ENCODE assay signal across 34 mouse cellular contexts in genomic region chr10:12808467-12808866, GRCm38 (mm10).
DNase-seq lines count a peak whose midpoint lies in the region; ATAC-seq lines count a peak whose summit lies in the region.
"Had no signal": no experiment of that assay in that cellular context is flagged by ENCODE, and none has a peak within 500 bp of the region (broad histone marks: within the 10 kb centered on the region; RNA-seq: fewer than 3 reads in every experiment).

No protein-coding gene starts in this region.

- no peak for DNase-seq in kidney, postnatal 4 days
- no peak for DNase-seq in limb, embryonic 11.5 days (ENCODE audit: low spot score)
- no peak for DNase-seq in left cerebral cortex, postnatal 25 days (ENCODE audit: low spot score in 2 of 2)
- no peak for DNase-seq in thymus, postnatal 14 days
- no peak for DNase-seq in heart, adult 18-20 months
- DNase-seq: adrenal gland, postnatal 14 days; cerebellum, adult 11-12 months; cerebellum, adult 9-11 months; embryo, embryonic 11 days; gastrocnemius, postnatal 10 days; heart, postnatal 10 days; kidney, adult 2 months; kidney, postnatal 14 days; left cerebral cortex, postnatal 4 days; liver, embryonic 13.5 days; lung, adult 18-20 months; lung, postnatal 10 days; right cerebral cortex, postnatal 4 days; thymus, adult 18-20 months; thymus, postnatal 36 days had no signal

- intact Hi-C loops in left cerebral cortex, postnatal 25 days (cut with DNase I), result no loop called here

- no peak overlapping the region for H3K4me2 ChIP-seq in kidney, embryonic 16.5 days (replicated peaks; ENCODE audit: low read depth, low read length)
- H3K4me2 ChIP-seq in embryonic facial prominence, embryonic 13.5 days, result no peak overlapping the region
- no peak overlapping the region for H3K4me2 ChIP-seq in limb, embryonic 11.5 days (ENCODE audit: low read depth, severe bottlenecking)
- H3K4me2 ChIP-seq: forebrain, embryonic 15.5 days; heart, embryonic 13.5 days; hindbrain, embryonic 15.5 days; liver, embryonic 13.5 days; midbrain, embryonic 13.5 days; neural tube, embryonic 13.5 days had no signal

- no peaks in the 10 kb centered on the region for H3K36me3 ChIP-seq in kidney, embryonic 16.5 days (ENCODE audit: insufficient read depth, low read length)
- no peaks in the 10 kb centered on the region for H3K36me3 ChIP-seq in embryonic facial prominence, embryonic 13.5 days
- no peaks in the 10 kb centered on the region for H3K36me3 ChIP-seq in limb, embryonic 11.5 days (ENCODE audit: control insufficient read depth, insufficient read depth, low read length)
- H3K36me3 ChIP-seq: forebrain, embryonic 10.5 days; forebrain, embryonic 15.5 days; heart, embryonic 13.5 days; hindbrain, embryonic 10.5 days; hindbrain, embryonic 15.5 days; liver, embryonic 13.5 days; midbrain, embryonic 13.5 days; neural tube, embryonic 13.5 days had no signal

- ATAC-seq in kidney, embryonic 16.5 days (ENCODE audit: low FRiP score, low TSS enrichment), result peak; percentile 55; the same call in 1 of the 2 replicates
- no peak for ATAC-seq in embryonic facial prominence, embryonic 13.5 days (ENCODE audit: insufficient number of reproducible peaks, insufficient read depth, low FRiP score, low TSS enrichment, low read depth)
- peak; percentile 83; the same call in 1 of the 2 replicates for ATAC-seq in limb, embryonic 11.5 days (ENCODE audit: insufficient number of reproducible peaks, low FRiP score, low TSS enrichment, low read depth)
- ATAC-seq: forebrain, embryonic 15.5 days; inflammation-experienced regulatory T-cells, adult 6 months; midbrain, embryonic 13.5 days had no signal

- H3K27me3 ChIP-seq in kidney, embryonic 16.5 days (ENCODE audit: insufficient read depth, low read length), result no peaks in the 10 kb centered on the region
- no peaks in the 10 kb centered on the region for H3K27me3 ChIP-seq in embryonic facial prominence, embryonic 13.5 days
- no peaks in the 10 kb centered on the region for H3K27me3 ChIP-seq in limb, embryonic 11.5 days (ENCODE audit: control insufficient read depth, insufficient read depth, low read length)
- H3K27me3 ChIP-seq: CH12.LX; forebrain, embryonic 15.5 days; heart, embryonic 13.5 days; hindbrain, embryonic 15.5 days; liver, embryonic 13.5 days; midbrain, embryonic 13.5 days; neural tube, embryonic 13.5 days had no signal

- H3K9me3 ChIP-seq in kidney, embryonic 16.5 days (ENCODE audit: low read length), result no peaks in the 10 kb centered on the region
- H3K9me3 ChIP-seq in embryonic facial prominence, embryonic 13.5 days, result no peaks in the 10 kb centered on the region
- H3K9me3 ChIP-seq in limb, embryonic 11.5 days (ENCODE audit: control insufficient read depth, low read length), result no peaks in the 10 kb centered on the region
- H3K9me3 ChIP-seq: forebrain, embryonic 10.5 days; forebrain, embryonic 15.5 days; heart, embryonic 13.5 days; hindbrain, embryonic 10.5 days; hindbrain, embryonic 15.5 days; liver, embryonic 13.5 days; midbrain, embryonic 13.5 days; neural tube, embryonic 13.5 days had no signal

- peaks cover 58% of the 10 kb centered on the region for H3K4me1 ChIP-seq in kidney, embryonic 16.5 days (ENCODE audit: insufficient read depth, low read length)
- peaks cover 45% of the 10 kb centered on the region for H3K4me1 ChIP-seq in embryonic facial prominence, embryonic 13.5 days
- H3K4me1 ChIP-seq in limb, embryonic 11.5 days (ENCODE audit: control insufficient read depth, insufficient read depth, low read length), result peaks cover 16% of the 10 kb centered on the region; the same call in 1 of the 2 replicates
- H3K4me1 ChIP-seq: forebrain, embryonic 15.5 days had no signal

- no peak overlapping the region for H3K4me3 ChIP-seq in kidney, embryonic 16.5 days (ENCODE audit: low read length)
- H3K4me3 ChIP-seq in embryonic facial prominence, embryonic 13.5 days, result no peak overlapping the region
- H3K4me3 ChIP-seq in limb, embryonic 11.5 days (ENCODE audit: low read depth, low read length), result no peak overlapping the region
- H3K4me3 ChIP-seq: forebrain, embryonic 10.5 days; forebrain, embryonic 15.5 days; heart, embryonic 13.5 days; hindbrain, embryonic 10.5 days; hindbrain, embryonic 15.5 days; left cerebral cortex, adult 2 months; liver, embryonic 13.5 days; midbrain, embryonic 13.5 days; neural tube, embryonic 13.5 days had no signal

- H3K9ac ChIP-seq in kidney, embryonic 16.5 days (replicated peaks; ENCODE audit: low read length), result no peak overlapping the region
- H3K9ac ChIP-seq in embryonic facial prominence, embryonic 13.5 days, result no peak overlapping the region
- H3K9ac ChIP-seq in limb, embryonic 11.5 days (ENCODE audit: low read length), result no peak overlapping the region
- H3K9ac ChIP-seq: forebrain, embryonic 15.5 days; heart, embryonic 13.5 days; hindbrain, embryonic 15.5 days; liver, embryonic 13.5 days; midbrain, embryonic 13.5 days; neural tube, embryonic 13.5 days had no signal

- 51% methylated on average over 4 of the region's 4 CpGs for WGBS in kidney, embryonic 16.5 days
- 43% methylated on average over 4 of the region's 4 CpGs for WGBS in embryonic facial prominence, embryonic 13.5 days
- WGBS in limb, embryonic 11.5 days, result 69% methylated on average over 4 of the region's 4 CpGs

- H3K27ac ChIP-seq in kidney, embryonic 16.5 days (ENCODE audit: low read length), result no peak overlapping the region; the same call in 1 of the 2 replicates
- peak overlapping the region; percentile 14; the same call in 1 of the 2 replicates for H3K27ac ChIP-seq in embryonic facial prominence, embryonic 13.5 days
- H3K27ac ChIP-seq in limb, embryonic 11.5 days (replicated peaks; ENCODE audit: low read depth, low read length), result no peak overlapping the region
- H3K27ac ChIP-seq: forebrain, embryonic 10.5 days; forebrain, embryonic 15.5 days; hindbrain, embryonic 15.5 days; left cerebral cortex, adult 2 months; liver, embryonic 13.5 days; macrophage; midbrain, embryonic 13.5 days; neural tube, embryonic 13.5 days; stomach, postnatal 0 days had no signal
